Mouse (Mus musculus) liver, postnatal 0 days (tissue): ENCODE measurements around the gene Degs2.

ENCODE experiments used
- CTCF ChIP-seq: sonication (generic); IDR thresholded peaks from 2 replicates; pipeline ENCODE4 v1.5.1; 2016; ENCODE audit warnings: antibody characterized with exemption, low read depth
- EP300 ChIP-seq: IDR thresholded peaks from 2 replicates; pipeline ENCODE4 v1.6.1; 2016; ENCODE audit warnings: antibody characterized with exemption, low read depth, mild to moderate bottlenecking

DNA sequence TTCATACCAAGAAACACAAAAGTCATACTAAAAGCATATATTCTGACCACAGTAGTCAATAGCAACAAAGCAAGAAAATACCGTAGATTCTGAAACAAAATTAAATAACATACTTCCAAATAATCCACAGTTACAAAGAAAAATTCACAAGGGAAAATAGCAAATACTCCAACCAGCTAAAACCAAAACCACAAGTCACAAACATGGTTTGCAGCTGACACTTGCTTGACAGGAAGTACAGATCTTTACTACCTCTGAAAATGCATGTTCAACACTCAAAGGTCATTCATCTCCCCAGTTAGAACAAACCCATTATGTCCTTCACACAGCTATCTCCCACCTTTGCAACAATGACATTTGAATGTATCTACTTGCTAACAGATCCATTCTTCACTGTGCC is 68.1 kb downstream of the Degs2 start:
- no peak for TF ChIP-seq CTCF
- TF ChIP-seq EP300: no peak
